Mouse (Mus musculus): Measurements from ENCODE around the gene Cdh3.

GRCm38 (mm10) chr8:106581344-106582088, 70.8 kb downstream of the Cdh3 start:
- no peak for TF ChIP-seq CTCF (conservative IDR thresholded peaks at IDR 0.05; ENCODE audit: low read length)
- TF ChIP-seq POU5F1 (IDR thresholded peaks at IDR 0.05; ENCODE audit: borderline replicate concordance, low read length) = no peak
